Mouse (Mus musculus): ENCODE data around the gene Iars. TPM values are rescaled to one million over a fixed set of nuclear protein-coding genes. Genes with fewer than 3 reads are reported as not detected.

The Iars gene
- total and polyA plus RNA-seq, 2 experiments from 2014 or later: 24.9 to 27.8 TPM

GRCm38 (mm10) chr13:49741285-49742040, 59.6 kb downstream of the Iars start:
- WGBS: 85% methylated on average over 16 of the region's 16 CpGs
- TF ChIP-seq EP300 (IDR thresholded peaks at IDR 0.05; ENCODE audit: low read depth) (no peak), CTCF (IDR thresholded peaks at IDR 0.05; ENCODE audit: low read depth) (no peak)
- Histone ChIP-seq H3K4me3 (ENCODE audit: low read depth, low read length) (no peak overlapping the region), H3K4me1 (ENCODE audit: control insufficient read depth, insufficient read depth) (no peaks in the 10 kb centered on the region), H3K9me3 (replicated peaks; ENCODE audit: control insufficient read depth, low read length) (no peaks in the 10 kb centered on the region), H3K9ac (replicated peaks; ENCODE audit: low read depth, low read length) (no peak overlapping the region), H3K36me3 (replicated peaks; ENCODE audit: control insufficient read depth, insufficient read depth, low read length) (no peaks in the 10 kb centered on the region), H3K27ac (ENCODE audit: low read depth) (no peak overlapping the region), H3K27me3 (ENCODE audit: control insufficient read depth, insufficient read depth, low read length) (no peaks in the 10 kb centered on the region), H3K4me2 (ENCODE audit: low read depth, low read length) (no peak overlapping the region)
- no peak for ATAC-seq (ENCODE audit: insufficient read depth, low read depth)
- DNase-seq (ENCODE audit: low spot score): no peak

GRCm38 (mm10) chr13:49756591-49756990, 74.7 kb downstream of the Iars start:
- Histone ChIP-seq H3K27ac (ENCODE audit: low read depth) (no peak overlapping the region), H3K27me3 (ENCODE audit: control insufficient read depth, insufficient read depth, low read length) (no peaks in the 10 kb centered on the region), H3K9me3 (replicated peaks; ENCODE audit: control insufficient read depth, low read length) (no peaks in the 10 kb centered on the region), H3K36me3 (replicated peaks; ENCODE audit: control insufficient read depth, insufficient read depth, low read length) (no peaks in the 10 kb centered on the region), H3K4me3 (ENCODE audit: low read depth, low read length) (no peak overlapping the region), H3K4me1 (ENCODE audit: control insufficient read depth, insufficient read depth) (no peaks in the 10 kb centered on the region), H3K9ac (replicated peaks; ENCODE audit: low read depth, low read length) (no peak overlapping the region), H3K4me2 (ENCODE audit: low read depth, low read length) (no peak overlapping the region)
- no peak for TF ChIP-seq EP300 (IDR thresholded peaks at IDR 0.05; ENCODE audit: low read depth)
- TF ChIP-seq CTCF (IDR thresholded peaks at IDR 0.05; ENCODE audit: low read depth): no peak
- DNase-seq (ENCODE audit: low spot score) (no peak), ATAC-seq (ENCODE audit: insufficient read depth, low read depth) (no peak)
- WGBS: 74% methylated on average over 9 of the region's 9 CpGs

- ATAC-seq (ENCODE audit: insufficient read depth, low read depth) (no peak), DNase-seq (ENCODE audit: low spot score) (no peak)
- TF ChIP-seq EP300 (IDR thresholded peaks at IDR 0.05; ENCODE audit: low read depth): no peak
- TF ChIP-seq CTCF (IDR thresholded peaks at IDR 0.05; ENCODE audit: low read depth): no peak
- Histone ChIP-seq H3K4me3 (ENCODE audit: low read depth, low read length) (no peak overlapping the region), H3K4me2 (ENCODE audit: low read depth, low read length) (no peak overlapping the region), H3K36me3 (replicated peaks; ENCODE audit: control insufficient read depth, insufficient read depth, low read length) (no peaks in the 10 kb centered on the region), H3K27me3 (ENCODE audit: control insufficient read depth, insufficient read depth, low read length) (no peaks in the 10 kb centered on the region), H3K9ac (replicated peaks; ENCODE audit: low read depth, low read length) (no peak overlapping the region), H3K9me3 (replicated peaks; ENCODE audit: control insufficient read depth, low read length) (no peaks in the 10 kb centered on the region), H3K4me1 (ENCODE audit: control insufficient read depth, insufficient read depth) (no peaks in the 10 kb centered on the region), H3K27ac (ENCODE audit: low read depth) (no peak overlapping the region)
- 73% methylated on average over 4 of the region's 4 CpGs for WGBS
Measured at GRCm38 (mm10) chr13:49757966-49758365, 76.1 kb downstream of the Iars start.

- no peaks in the 10 kb centered on the region for H3K27me3 ChIP-seq (ENCODE audit: control insufficient read depth, insufficient read depth, low read length)
- H3K9ac ChIP-seq (replicated peaks; ENCODE audit: low read depth, low read length): no peak overlapping the region
- 34% methylated on average over 1 of the region's 1 CpGs for WGBS
- TF ChIP-seq CTCF (IDR thresholded peaks at IDR 0.05; ENCODE audit: low read depth) (no peak), EP300 (IDR thresholded peaks at IDR 0.05; ENCODE audit: low read depth) (no peak)
- DNase-seq (ENCODE audit: low spot score) (no peak), ATAC-seq (ENCODE audit: insufficient read depth, low read depth) (no peak)
- H3K4me2 ChIP-seq (ENCODE audit: low read depth, low read length): no peak overlapping the region
- no peaks in the 10 kb centered on the region for H3K9me3 ChIP-seq (replicated peaks; ENCODE audit: control insufficient read depth, low read length)
- no peak overlapping the region for H3K27ac ChIP-seq (ENCODE audit: low read depth)
- H3K4me3 ChIP-seq (ENCODE audit: low read depth, low read length): no peak overlapping the region
- no peaks in the 10 kb centered on the region for H3K36me3 ChIP-seq (replicated peaks; ENCODE audit: control insufficient read depth, insufficient read depth, low read length)
- no peaks in the 10 kb centered on the region for H3K4me1 ChIP-seq (ENCODE audit: control insufficient read depth, insufficient read depth)
Measured at GRCm38 (mm10) chr13:49760675-49761074, 78.8 kb downstream of the Iars start.

- no peak for TF ChIP-seq CTCF (IDR thresholded peaks at IDR 0.05; ENCODE audit: low read depth)
- no peak for TF ChIP-seq EP300 (IDR thresholded peaks at IDR 0.05; ENCODE audit: low read depth)
- Histone ChIP-seq H3K27ac (ENCODE audit: low read depth) (no peak overlapping the region), H3K27me3 (ENCODE audit: control insufficient read depth, insufficient read depth, low read length) (no peaks in the 10 kb centered on the region), H3K9ac (replicated peaks; ENCODE audit: low read depth, low read length) (no peak overlapping the region), H3K4me2 (ENCODE audit: low read depth, low read length) (no peak overlapping the region), H3K4me1 (ENCODE audit: control insufficient read depth, insufficient read depth) (no peaks in the 10 kb centered on the region), H3K36me3 (replicated peaks; ENCODE audit: control insufficient read depth, insufficient read depth, low read length) (no peaks in the 10 kb centered on the region), H3K4me3 (ENCODE audit: low read depth, low read length) (no peak overlapping the region), H3K9me3 (replicated peaks; ENCODE audit: control insufficient read depth, low read length) (no peaks in the 10 kb centered on the region)
- ATAC-seq (ENCODE audit: insufficient read depth, low read depth) (no peak), DNase-seq (ENCODE audit: low spot score) (no peak)
- WGBS: 85% methylated on average over 14 of the region's 14 CpGs
Measured at GRCm38 (mm10) chr13:49762208-49762607, 80.3 kb downstream of the Iars start.

GRCm38 (mm10) chr13:49765306-49765705, 83.4 kb downstream of the Iars start:
- Histone ChIP-seq H3K27ac (ENCODE audit: low read depth) (no peak overlapping the region), H3K4me2 (ENCODE audit: low read depth, low read length) (no peak overlapping the region), H3K4me1 (ENCODE audit: control insufficient read depth, insufficient read depth) (no peaks in the 10 kb centered on the region), H3K27me3 (ENCODE audit: control insufficient read depth, insufficient read depth, low read length) (no peaks in the 10 kb centered on the region), H3K9ac (replicated peaks; ENCODE audit: low read depth, low read length) (no peak overlapping the region), H3K4me3 (ENCODE audit: low read depth, low read length) (no peak overlapping the region), H3K36me3 (replicated peaks; ENCODE audit: control insufficient read depth, insufficient read depth, low read length) (no peaks in the 10 kb centered on the region), H3K9me3 (replicated peaks; ENCODE audit: control insufficient read depth, low read length) (no peaks in the 10 kb centered on the region)
- DNase-seq (ENCODE audit: low spot score) (no peak), ATAC-seq (ENCODE audit: insufficient read depth, low read depth) (no peak)
- 84% methylated on average over 8 of the region's 8 CpGs for WGBS
- TF ChIP-seq CTCF (IDR thresholded peaks at IDR 0.05; ENCODE audit: low read depth) (no peak), EP300 (IDR thresholded peaks at IDR 0.05; ENCODE audit: low read depth) (no peak)

All from heart, postnatal 0 days (tissue).